Mouse (Mus musculus): ENCODE results near the gene Slc4a10. TPM values are rescaled to one million over a fixed set of nuclear protein-coding genes. Genes with fewer than 3 reads are reported as not detected.

Slc4a10 gene
- polyA plus RNA-seq, 1 experiment: not detected

DNA sequence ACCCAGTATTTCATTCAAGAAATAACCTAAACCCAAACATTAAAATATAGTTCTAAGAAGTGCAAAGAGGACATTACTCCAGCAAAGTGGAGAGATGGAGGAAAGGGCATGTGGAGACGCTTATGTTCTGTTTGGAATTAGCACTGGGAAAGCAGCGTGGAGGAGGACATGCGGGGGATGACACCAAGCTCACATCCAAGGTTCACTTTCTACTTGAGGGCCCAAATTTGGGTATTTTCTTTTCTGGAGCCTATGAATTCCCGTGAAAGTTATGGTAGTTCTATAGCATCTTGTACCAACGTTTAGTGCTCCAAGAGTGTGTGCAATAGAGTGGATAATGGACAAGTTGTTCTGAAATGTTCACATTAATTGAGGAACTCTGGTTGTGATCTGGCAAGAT lies 260.7 kb downstream of the Slc4a10 start:
- Histone ChIP-seq H3K4me3 (replicated peaks; ENCODE audit: extremely low read depth, low read depth, low read length) (no peak overlapping the region), H3K4me1 (ENCODE audit: control insufficient read depth, insufficient read depth, low read length) (no peaks in the 10 kb centered on the region)
- no peak for DNase-seq
- TF ChIP-seq CTCF (IDR thresholded peaks at IDR 0.05; ENCODE audit: insufficient read depth, low read length) (no peak), POLR2A (IDR thresholded peaks at IDR 0.05; ENCODE audit: borderline replicate concordance, extremely low read depth, low read depth, low read length) (no peak)
- WGBS: 90% methylated on average over 5 of the region's 5 CpGs

- TF ChIP-seq CTCF (IDR thresholded peaks at IDR 0.05; ENCODE audit: insufficient read depth, low read length): no peak
- 85% methylated on average over 2 of the region's 2 CpGs for WGBS
- Histone ChIP-seq H3K4me1 (ENCODE audit: control insufficient read depth, insufficient read depth, low read length) (no peaks in the 10 kb centered on the region), H3K4me3 (replicated peaks; ENCODE audit: extremely low read depth, low read depth, low read length) (no peak overlapping the region)
- no peak for DNase-seq
These were observed 261.2 kb downstream of the Slc4a10 start for GRCm38 (mm10) chr2:62307477-62307876.

DNA sequence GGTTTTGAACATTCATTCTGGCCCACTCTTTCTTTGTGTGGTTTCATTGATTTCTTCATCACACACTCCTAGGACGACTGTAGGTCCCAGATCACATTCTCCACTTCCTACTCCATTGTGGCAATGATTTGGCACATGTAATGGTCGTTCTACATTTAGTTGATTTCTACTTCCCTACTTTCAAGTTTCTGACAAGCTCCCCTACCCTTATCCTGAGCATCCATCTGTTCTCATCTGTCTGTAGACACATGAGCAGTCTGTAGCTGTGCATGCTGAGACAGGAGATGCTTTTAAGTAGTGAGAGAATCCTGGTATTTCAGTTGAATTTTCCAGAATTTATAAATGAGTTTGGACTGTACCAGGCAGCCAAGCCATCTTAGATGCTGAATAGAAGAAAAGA lies 270.7 kb downstream of the Slc4a10 start:
- no peak for DNase-seq
- H3K4me3 ChIP-seq (replicated peaks; ENCODE audit: extremely low read depth, low read depth, low read length): no peak overlapping the region
- no peak for TF ChIP-seq CTCF (IDR thresholded peaks at IDR 0.05; ENCODE audit: insufficient read depth, low read length)
- TF ChIP-seq POLR2A (IDR thresholded peaks at IDR 0.05; ENCODE audit: borderline replicate concordance, extremely low read depth, low read depth, low read length): no peak
- 49% methylated on average over 2 of the region's 2 CpGs for WGBS
- H3K4me1 ChIP-seq (ENCODE audit: control insufficient read depth, insufficient read depth, low read length): no peaks in the 10 kb centered on the region

GRCm38 (mm10) chr2:62319489-62319888 lies 273.2 kb downstream of the Slc4a10 start:
- TF ChIP-seq POLR2A (IDR thresholded peaks at IDR 0.05; ENCODE audit: borderline replicate concordance, extremely low read depth, low read depth, low read length) (no peak), CTCF (IDR thresholded peaks at IDR 0.05; ENCODE audit: insufficient read depth, low read length) (no peak)
- no peaks in the 10 kb centered on the region for H3K4me1 ChIP-seq (ENCODE audit: control insufficient read depth, insufficient read depth, low read length)
- DNase-seq: no peak

DNA sequence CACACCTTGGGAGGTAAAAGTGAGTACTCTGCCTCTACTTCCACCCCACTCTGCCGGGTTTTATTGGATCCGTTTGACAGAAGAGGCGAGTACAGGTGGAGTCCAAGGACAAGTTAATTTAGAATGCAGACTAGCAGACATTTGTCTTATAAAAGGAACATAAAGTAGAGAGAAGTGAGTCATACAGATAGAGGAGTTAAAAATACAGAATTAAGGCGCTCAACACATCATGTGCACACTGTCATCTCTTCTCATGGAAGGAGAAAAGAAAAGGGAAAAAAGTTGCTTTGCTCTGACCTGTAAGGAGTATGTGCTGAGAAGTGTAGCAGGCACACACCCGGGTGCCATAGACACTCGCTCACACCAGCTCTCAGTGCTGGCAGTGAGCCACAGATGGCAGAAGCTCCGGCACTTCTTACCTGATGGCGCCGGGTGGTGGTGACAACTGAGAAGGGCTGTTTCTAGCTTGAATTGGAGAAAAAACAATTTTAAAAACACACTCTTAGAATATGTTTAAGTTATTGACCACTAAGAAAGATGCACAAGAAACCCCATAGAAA lies 276.9 kb downstream of the Slc4a10 start:
- no peaks in the 10 kb centered on the region for H3K4me1 ChIP-seq (ENCODE audit: control insufficient read depth, insufficient read depth, low read length)
- TF ChIP-seq CTCF (IDR thresholded peaks at IDR 0.05; ENCODE audit: insufficient read depth, low read length): no peak
- DNase-seq: no peak
- H3K4me3 ChIP-seq (replicated peaks; ENCODE audit: extremely low read depth, low read depth, low read length): no peak overlapping the region
- WGBS: 77% methylated on average over 9 of the region's 9 CpGs

More at GRCm38 (mm10) chr2:62319489-62319888, 273.2 kb downstream of the Slc4a10 start:
- no peak overlapping the region for H3K4me3 ChIP-seq (replicated peaks; ENCODE audit: extremely low read depth, low read depth, low read length)
- WGBS: 59% methylated on average over 3 of the region's 3 CpGs

GRCm38 (mm10) chr2:62325388-62325787 lies 279.1 kb downstream of the Slc4a10 start:
- H3K4me3 ChIP-seq (replicated peaks; ENCODE audit: extremely low read depth, low read depth, low read length): no peak overlapping the region
- no peaks in the 10 kb centered on the region for H3K4me1 ChIP-seq (ENCODE audit: control insufficient read depth, insufficient read depth, low read length)
- WGBS: 78% methylated on average over 2 of the region's 2 CpGs
- TF ChIP-seq CTCF (IDR thresholded peaks at IDR 0.05; ENCODE audit: insufficient read depth, low read length) (no peak), POLR2A (IDR thresholded peaks at IDR 0.05; ENCODE audit: borderline replicate concordance, extremely low read depth, low read depth, low read length) (no peak)
- no peak for DNase-seq

GRCm38 (mm10) chr2:62331913-62332312 lies 285.7 kb downstream of the Slc4a10 start:
- DNase-seq: no peak
- WGBS: 55% methylated on average over 4 of the region's 4 CpGs

GRCm38 (mm10) chr2:62332465-62332864 lies 286.2 kb downstream of the Slc4a10 start:
- H3K4me1 ChIP-seq (ENCODE audit: control insufficient read depth, insufficient read depth, low read length): no peaks in the 10 kb centered on the region
- 85% methylated on average over 8 of the region's 8 CpGs for WGBS
- no peak overlapping the region for H3K4me3 ChIP-seq (replicated peaks; ENCODE audit: extremely low read depth, low read depth, low read length)
- no peak for DNase-seq
- TF ChIP-seq POLR2A (IDR thresholded peaks at IDR 0.05; ENCODE audit: borderline replicate concordance, extremely low read depth, low read depth, low read length) (no peak), CTCF (IDR thresholded peaks at IDR 0.05; ENCODE audit: insufficient read depth, low read length) (no peak)

More at GRCm38 (mm10) chr2:62331913-62332312, 285.7 kb downstream of the Slc4a10 start:
- Histone ChIP-seq H3K4me1 (ENCODE audit: control insufficient read depth, insufficient read depth, low read length) (no peaks in the 10 kb centered on the region), H3K4me3 (replicated peaks; ENCODE audit: extremely low read depth, low read depth, low read length) (no peak overlapping the region)
- no peak for TF ChIP-seq POLR2A (IDR thresholded peaks at IDR 0.05; ENCODE audit: borderline replicate concordance, extremely low read depth, low read depth, low read length)
- no peak for TF ChIP-seq CTCF (IDR thresholded peaks at IDR 0.05; ENCODE audit: insufficient read depth, low read length)

DNA sequence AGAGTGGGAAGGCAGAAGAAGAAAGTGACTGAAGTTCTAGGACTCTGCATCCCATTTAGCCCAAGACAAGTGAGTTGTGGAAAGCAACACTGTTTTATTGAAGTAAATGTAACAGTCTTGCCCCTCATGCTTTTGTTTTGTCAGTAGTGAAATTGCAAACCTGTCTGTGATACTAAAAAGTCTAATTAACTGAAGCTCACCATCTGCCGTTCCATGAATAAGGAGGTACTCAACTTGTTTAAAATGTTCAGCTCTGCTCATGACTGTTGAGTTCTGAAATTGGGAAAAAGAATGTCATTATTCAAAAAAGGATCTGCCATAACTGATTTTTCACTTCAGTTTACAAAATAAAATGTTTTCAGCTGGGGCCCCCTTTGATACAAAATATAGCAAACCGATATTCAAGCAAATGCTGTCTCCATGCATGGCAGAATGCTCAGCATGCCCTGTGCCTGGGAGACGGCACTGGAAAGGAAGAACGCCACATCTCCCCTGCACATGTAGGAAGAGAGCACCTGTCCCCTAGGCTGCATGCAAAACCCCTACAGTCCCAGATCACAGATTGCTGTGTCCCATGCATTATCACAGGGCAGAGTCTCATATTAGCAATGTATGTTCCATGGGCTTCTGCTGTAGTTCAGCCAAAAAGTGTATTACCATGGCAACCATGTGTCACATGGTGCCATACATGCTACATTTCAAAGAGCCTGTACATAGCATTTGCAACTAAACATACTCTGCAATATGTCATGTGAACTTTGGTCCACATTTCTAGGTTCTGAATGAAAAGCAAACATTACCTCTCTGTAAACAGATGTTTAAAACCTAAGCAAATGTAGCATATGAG lies 288.4 kb downstream of the Slc4a10 start:
- no peak for DNase-seq
- Histone ChIP-seq H3K4me1 (ENCODE audit: control insufficient read depth, insufficient read depth, low read length) (no peaks in the 10 kb centered on the region), H3K4me3 (replicated peaks; ENCODE audit: extremely low read depth, low read depth, low read length) (no peak overlapping the region)
- TF ChIP-seq POLR2A (IDR thresholded peaks at IDR 0.05; ENCODE audit: borderline replicate concordance, extremely low read depth, low read depth, low read length): no peak
- no peak for TF ChIP-seq CTCF (IDR thresholded peaks at IDR 0.05; ENCODE audit: insufficient read depth, low read length)
- WGBS: 94% methylated on average over 4 of the region's 4 CpGs

GRCm38 (mm10) chr2:62337086-62337485 lies 290.8 kb downstream of the Slc4a10 start:
- H3K4me1 ChIP-seq (ENCODE audit: control insufficient read depth, insufficient read depth, low read length): no peaks in the 10 kb centered on the region
- 81% methylated on average over 7 of the region's 7 CpGs for WGBS
- TF ChIP-seq POLR2A (IDR thresholded peaks at IDR 0.05; ENCODE audit: borderline replicate concordance, extremely low read depth, low read depth, low read length): no peak
- no peak for TF ChIP-seq CTCF (IDR thresholded peaks at IDR 0.05; ENCODE audit: insufficient read depth, low read length)
- no peak for DNase-seq
- no peak overlapping the region for H3K4me3 ChIP-seq (replicated peaks; ENCODE audit: extremely low read depth, low read depth, low read length)

All from lung, adult 2 months (tissue).